Mouse (Mus musculus) embryonic facial prominence, embryonic 15.5 days (tissue): Measurements from ENCODE around the gene Ngf. TPM values are rescaled to one million over a fixed set of nuclear protein-coding genes. Genes with fewer than 3 reads are reported as not detected.
A peak's percentile ranks its signal among the peaks of the same experiment; 100 is the strongest.

Experiments
- ATAC-seq: fragments of 200-750 bp; cut with Nextera tagmentation; 2 replicates; pipeline ENCODE4 v1.8.0; 2017; ENCODE audit warnings: low read depth, moderate TSS enrichment; ENCODE audit not compliant: insufficient number of reproducible peaks, low FRiP score, low TSS enrichment
- H3K27ac ChIP-seq: fragments of 300-500 bp; sonication (generic); replicated peaks from 2 replicates; pipeline ENCODE4 v1.5.1; 2015; ENCODE audit warnings: mild to moderate bottlenecking, inconsistent platforms
- H3K27me3 ChIP-seq: fragments of 300-500 bp; sonication (generic); 2 replicates; pipeline ENCODE4 v1.6.1; 2015; ENCODE audit warnings: inconsistent platforms
- H3K36me3 ChIP-seq: fragments of 300-500 bp; sonication (generic); 2 replicates; pipeline ENCODE4 v1.6.1; 2015; ENCODE audit warnings: mild to moderate bottlenecking, inconsistent platforms
- H3K4me1 ChIP-seq: fragments of 300-500 bp; sonication (generic); 2 replicates; pipeline ENCODE4 v1.6.1; 2015; ENCODE audit warnings: inconsistent platforms
- H3K4me2 ChIP-seq: fragments of 300-500 bp; sonication (generic); replicated peaks from 2 replicates; pipeline ENCODE4 v1.6.1; 2015; ENCODE audit warnings: mild to moderate bottlenecking, inconsistent platforms
- H3K4me3 ChIP-seq: fragments of 300-500 bp; sonication (generic); replicated peaks from 2 replicates; pipeline ENCODE4 v1.5.1; 2015; ENCODE audit warnings: mild to moderate bottlenecking, inconsistent platforms
- H3K9ac ChIP-seq: fragments of 300-500 bp; sonication (generic); 2 replicates; pipeline ENCODE4 v1.6.1; 2015; ENCODE audit warnings: inconsistent platforms
- H3K9me3 ChIP-seq: fragments of 300-500 bp; sonication (generic); replicated peaks from 2 replicates; pipeline ENCODE4 v1.6.1; 2016; ENCODE audit warnings: inconsistent platforms
- WGBS: fragments of 180-500 bp; shearing (Covaris S2); methylation state at CpG from one replicate; pipeline ENCODE4 v1.1.7; 2015; 5-methylcytosine and 5-hydroxymethylcytosine counted together
- polyA plus RNA-seq: library from polyadenylated mRNA; unstranded; fragments of >200 nt; fragmentation: Nextera tagmentation; extraction: Ambion mirVana; gene quantifications from 2 replicates; pipeline ENCODE4 v1.2.1, GENCODE M21; 2015

The Ngf gene
- polyA plus RNA-seq, result 8.3 and 9.7 TPM in 2 replicates

- H3K9ac ChIP-seq, result peak within 1 kb of the TSS; percentile 48
- peak within 1 kb of the TSS; percentile 75 for H3K4me2 ChIP-seq
- H3K36me3 ChIP-seq, result no peaks in the 10 kb centered on the region
- H3K27me3 ChIP-seq, result peaks cover 11% of the 10 kb centered on the region; the same call in 1 of the 2 replicates
- WGBS, result under 1% methylated on average over 43 of the region's 43 CpGs
- peak; percentile 66 for ATAC-seq
- 0 out of 2 replicates have a peak within 1 kb of the TSS, but pooled peaks have one; percentile 11 for H3K27ac ChIP-seq
- H3K4me1 ChIP-seq, result peaks cover 43% of the 10 kb centered on the region
- peak within 1 kb of the TSS; percentile 54 for H3K4me3 ChIP-seq
- no peaks in the 10 kb centered on the region for H3K9me3 ChIP-seq
These were observed at the start of gene Ngf for GRCm38 (mm10) chr3:102469713-102470448. Gene Ngf, plus strand, starts transcription at chr3:102469919.

- Histone ChIP-seq H3K4me3 (no peak overlapping the region), H3K27ac (no peak overlapping the region), H3K4me2 (no peak overlapping the region), H3K9ac (no peak overlapping the region), H3K9me3 (no peaks in the 10 kb centered on the region), H3K4me1 (peaks cover 9% of the 10 kb centered on the region), H3K27me3 (no peaks in the 10 kb centered on the region), H3K36me3 (no peaks in the 10 kb centered on the region)
- ATAC-seq, result no peak
- WGBS, result 83% methylated on average over 3 of the region's 3 CpGs
These were observed 24.2 kb upstream of the Ngf start for GRCm38 (mm10) chr3:102445567-102445966.

GRCm38 (mm10) chr3:102446691-102447090 lies 23.0 kb upstream of the Ngf start:
- no peak for ATAC-seq
- no peak overlapping the region for H3K4me3 ChIP-seq
- no peaks in the 10 kb centered on the region for H3K36me3 ChIP-seq
- no peaks in the 10 kb centered on the region for H3K9me3 ChIP-seq
- 65% methylated on average over 4 of the region's 4 CpGs for WGBS
- no peak overlapping the region for H3K27ac ChIP-seq
- H3K9ac ChIP-seq, result no peak overlapping the region
- no peak overlapping the region for H3K4me2 ChIP-seq
- no peaks in the 10 kb centered on the region for H3K27me3 ChIP-seq
- peaks cover 9% of the 10 kb centered on the region for H3K4me1 ChIP-seq

DNA sequence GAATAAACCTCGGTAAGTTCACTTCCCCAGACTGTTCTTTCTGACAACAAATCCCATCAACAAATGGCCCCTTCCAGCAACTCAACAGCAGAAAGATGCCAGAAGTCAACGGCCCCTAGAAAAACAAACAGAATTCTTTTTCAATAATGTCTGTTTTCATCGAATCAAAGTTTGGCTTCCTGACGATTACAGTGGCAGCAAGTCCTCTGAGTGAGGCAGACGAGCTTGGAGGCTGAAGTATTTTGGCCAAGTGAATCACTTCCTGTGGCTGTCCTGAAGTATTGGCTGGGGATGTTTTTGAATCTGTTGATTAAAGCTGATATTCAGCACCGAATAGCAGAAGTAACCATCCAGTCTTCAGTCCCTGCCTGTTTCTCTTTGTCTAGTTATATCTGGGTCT lies 15.2 kb upstream of the Ngf start:
- no peaks in the 10 kb centered on the region for H3K4me1 ChIP-seq
- no peak overlapping the region for H3K4me3 ChIP-seq
- WGBS, result 64% methylated on average over 6 of the region's 6 CpGs
- no peaks in the 10 kb centered on the region for H3K36me3 ChIP-seq
- no peak overlapping the region for H3K27ac ChIP-seq
- H3K9ac ChIP-seq, result no peak overlapping the region
- H3K27me3 ChIP-seq, result no peaks in the 10 kb centered on the region
- H3K9me3 ChIP-seq, result no peaks in the 10 kb centered on the region
- ATAC-seq, result no peak
- H3K4me2 ChIP-seq, result no peak overlapping the region

DNA sequence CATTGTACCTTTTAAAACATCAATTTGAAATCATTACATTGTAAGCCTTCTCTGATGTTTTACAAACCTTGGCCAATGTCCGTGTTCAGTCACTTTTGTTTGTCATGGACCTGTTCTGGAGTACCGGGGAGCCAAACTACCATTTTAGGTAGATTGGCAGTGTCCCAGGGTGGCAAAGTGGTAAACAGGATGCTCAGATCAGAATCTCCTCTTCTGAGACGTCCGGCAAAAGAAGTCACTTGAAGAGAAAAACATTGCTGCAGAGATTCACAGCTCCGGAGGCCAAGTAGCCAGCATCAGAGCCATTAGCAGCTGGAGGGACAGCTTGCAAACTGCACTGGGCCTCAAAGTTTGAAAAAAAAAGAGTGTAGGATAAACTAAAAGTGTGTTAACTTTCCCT lies 9.2 kb upstream of the Ngf start:
- Histone ChIP-seq H3K4me3 (no peak overlapping the region), H3K9me3 (no peaks in the 10 kb centered on the region), H3K27me3 (no peaks in the 10 kb centered on the region), H3K27ac (no peak overlapping the region), H3K36me3 (no peaks in the 10 kb centered on the region), H3K4me1 (peaks cover 13% of the 10 kb centered on the region; the same call in 1 of the 2 replicates), H3K9ac (no peak overlapping the region), H3K4me2 (no peak overlapping the region)
- no peak for ATAC-seq
- 67% methylated on average over 5 of the region's 5 CpGs for WGBS

GRCm38 (mm10) chr3:102460986-102461385 lies 8.7 kb upstream of the Ngf start:
- ATAC-seq, result no peak
- Histone ChIP-seq H3K4me2 (no peak overlapping the region), H3K9me3 (no peaks in the 10 kb centered on the region), H3K27ac (no peak overlapping the region), H3K36me3 (no peaks in the 10 kb centered on the region), H3K4me3 (no peak overlapping the region), H3K4me1 (peaks cover 13% of the 10 kb centered on the region; the same call in 1 of the 2 replicates), H3K9ac (no peak overlapping the region), H3K27me3 (no peaks in the 10 kb centered on the region)
- WGBS, result 44% methylated on average over 6 of the region's 6 CpGs

DNA sequence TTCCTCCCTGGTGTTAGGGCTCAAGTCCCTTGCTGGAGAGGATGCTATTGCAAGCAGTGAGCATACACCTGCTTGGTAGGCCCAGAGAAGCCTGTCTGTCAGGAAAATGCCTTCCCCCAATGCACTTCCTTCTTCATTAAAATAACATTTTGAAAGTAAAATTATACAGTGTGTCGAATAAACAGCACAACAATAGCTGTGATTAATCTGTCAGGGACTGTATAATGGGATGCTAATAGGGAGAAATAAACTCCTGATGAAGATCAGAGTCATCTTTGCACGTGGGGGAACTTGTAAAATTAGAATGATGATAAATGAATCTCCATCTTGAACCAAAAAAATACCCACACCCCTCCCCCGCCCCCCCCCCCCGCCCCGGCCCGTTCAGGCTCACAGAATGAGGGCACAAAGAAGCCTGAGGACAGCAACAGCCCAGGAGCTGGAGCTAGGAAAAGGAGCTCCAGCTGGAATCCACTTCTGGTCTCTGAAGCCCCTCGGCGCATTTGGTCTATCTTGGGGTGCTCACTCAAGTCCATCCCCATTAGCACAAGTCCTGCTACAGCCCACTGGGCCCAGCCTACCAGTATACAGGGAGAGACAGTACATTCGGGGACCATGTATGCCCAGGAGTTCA lies 6.9 kb upstream of the Ngf start:
- peaks cover 13% of the 10 kb centered on the region; the same call in 1 of the 2 replicates for H3K4me1 ChIP-seq
- H3K27me3 ChIP-seq, result no peaks in the 10 kb centered on the region
- H3K9me3 ChIP-seq, result no peaks in the 10 kb centered on the region
- H3K27ac ChIP-seq, result no peak overlapping the region
- no peak for ATAC-seq
- 55% methylated on average over 9 of the region's 9 CpGs for WGBS
- no peaks in the 10 kb centered on the region for H3K36me3 ChIP-seq
- no peak overlapping the region for H3K4me2 ChIP-seq
- H3K4me3 ChIP-seq, result no peak overlapping the region
- H3K9ac ChIP-seq, result no peak overlapping the region

DNA sequence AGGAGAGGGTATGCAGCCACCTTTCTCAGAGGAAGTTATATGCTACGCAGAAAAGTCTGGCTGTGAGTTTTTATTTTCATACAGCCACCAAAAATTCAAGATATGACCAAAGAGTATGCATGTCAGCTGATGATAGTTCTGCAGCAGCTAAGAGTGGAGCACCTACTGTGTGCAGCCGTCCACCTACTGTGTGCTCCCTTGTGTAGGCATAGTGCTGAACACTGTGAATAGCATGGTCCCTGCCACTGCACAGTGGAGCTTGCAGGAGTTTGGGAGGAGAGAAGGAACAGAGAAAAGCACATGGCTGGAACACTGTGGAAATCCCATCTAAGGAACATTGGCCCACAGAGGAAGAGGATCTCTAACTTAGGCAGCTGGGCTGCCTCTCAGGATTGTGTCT lies 6.4 kb upstream of the Ngf start:
- ATAC-seq, result no peak
- peaks cover 13% of the 10 kb centered on the region; the same call in 1 of the 2 replicates for H3K4me1 ChIP-seq
- H3K36me3 ChIP-seq, result no peaks in the 10 kb centered on the region
- H3K27me3 ChIP-seq, result no peaks in the 10 kb centered on the region
- H3K4me3 ChIP-seq, result no peak overlapping the region
- H3K4me2 ChIP-seq, result no peak overlapping the region
- no peak overlapping the region for H3K27ac ChIP-seq
- no peaks in the 10 kb centered on the region for H3K9me3 ChIP-seq
- no peak overlapping the region for H3K9ac ChIP-seq
- 92% methylated on average over 2 of the region's 2 CpGs for WGBS

DNA sequence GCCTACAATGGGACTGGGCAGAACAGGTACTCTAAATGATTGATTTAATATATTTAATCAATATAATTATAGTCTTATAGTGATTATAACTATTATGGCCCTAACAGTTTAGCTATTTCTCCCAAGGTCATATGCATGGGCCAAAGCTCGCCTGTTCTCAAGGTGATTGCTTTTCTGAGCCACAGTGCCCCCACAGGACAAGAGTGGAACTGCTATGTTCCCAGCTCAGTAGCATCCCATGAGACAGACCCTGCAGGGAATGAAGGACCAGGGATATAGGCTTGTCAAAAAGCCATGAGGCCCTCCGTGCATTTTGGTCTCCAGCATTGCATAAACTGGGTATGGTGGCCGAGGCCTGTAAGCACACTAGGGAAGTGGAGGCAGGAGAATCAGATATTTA lies 3.1 kb upstream of the Ngf start:
- Histone ChIP-seq H3K9me3 (no peaks in the 10 kb centered on the region), H3K9ac (no peak overlapping the region), H3K27me3 (peaks cover 11% of the 10 kb centered on the region; the same call in 1 of the 2 replicates), H3K36me3 (no peaks in the 10 kb centered on the region), H3K4me3 (no peak overlapping the region), H3K4me1 (peaks cover 31% of the 10 kb centered on the region), H3K27ac (no peak overlapping the region), H3K4me2 (no peak overlapping the region)
- 28% methylated on average over 3 of the region's 3 CpGs for WGBS
- ATAC-seq, result 0 out of 2 replicates have a peak, but pooled peaks have one; percentile 34

DNA sequence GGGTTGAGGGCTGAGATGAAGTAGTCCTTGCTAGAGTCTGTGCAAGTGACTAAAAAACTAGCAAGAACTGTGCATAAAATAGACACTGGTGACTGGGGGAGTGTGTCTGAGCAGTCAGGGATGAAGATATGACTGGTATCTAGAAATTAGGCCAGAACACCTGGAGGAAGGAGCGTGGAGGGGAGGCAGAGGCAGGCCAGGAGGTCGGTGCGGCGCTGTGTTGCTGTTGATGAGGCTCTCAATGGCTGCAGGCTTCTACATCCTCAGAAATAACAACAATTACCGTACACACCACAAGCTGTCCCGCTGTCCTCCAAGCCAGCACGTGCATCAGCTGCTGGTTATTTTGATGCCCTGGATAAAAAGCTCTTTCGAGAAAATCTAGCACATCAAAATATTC lies 2.6 kb upstream of the Ngf start:
- no peak overlapping the region for H3K9ac ChIP-seq
- peaks cover 32% of the 10 kb centered on the region for H3K4me1 ChIP-seq
- H3K27ac ChIP-seq, result no peak overlapping the region
- H3K9me3 ChIP-seq, result no peaks in the 10 kb centered on the region
- H3K36me3 ChIP-seq, result no peaks in the 10 kb centered on the region
- no peak overlapping the region for H3K4me3 ChIP-seq
- no peak overlapping the region for H3K4me2 ChIP-seq
- WGBS, result 78% methylated on average over 8 of the region's 8 CpGs
- peaks cover 11% of the 10 kb centered on the region; the same call in 1 of the 2 replicates for H3K27me3 ChIP-seq
- ATAC-seq, result no peak

GRCm38 (mm10) chr3:102471251-102471650 lies 1.5 kb downstream of the Ngf start:
- peak overlapping the region; percentile 54 for H3K4me3 ChIP-seq
- H3K4me2 ChIP-seq, result peak overlapping the region; percentile 75
- H3K9me3 ChIP-seq, result no peaks in the 10 kb centered on the region
- H3K27ac ChIP-seq, result no peak overlapping the region
- H3K4me1 ChIP-seq, result peaks cover 43% of the 10 kb centered on the region
- ATAC-seq, result no peak
- H3K9ac ChIP-seq, result no peak overlapping the region
- H3K36me3 ChIP-seq, result no peaks in the 10 kb centered on the region
- 50% methylated on average over 5 of the region's 5 CpGs for WGBS
- H3K27me3 ChIP-seq, result peaks cover 11% of the 10 kb centered on the region; the same call in 1 of the 2 replicates
